Mouse (Mus musculus) kidney, postnatal 0 days (tissue): ENCODE results near the gene Stard13. TPM values are rescaled to one million over a fixed set of nuclear protein-coding genes. Genes with fewer than 3 reads are reported as not detected.
A peak's percentile ranks its signal among the peaks of the same experiment; 100 is the strongest.

ENCODE experiments used
- ATAC-seq: fragments of 200-750 bp; cut with Nextera tagmentation; replicated peaks from 2 replicates; pipeline ENCODE4 v1.8.0; 2017; ENCODE audit warnings: low read depth, moderate number of reproducible peaks, moderate TSS enrichment, moderate library complexity; ENCODE audit not compliant: low FRiP score
- DNase-seq: peaks from one replicate; pipeline ENCODE4 v3.0.0-alpha.2; 2016; ENCODE audit warnings: low spot score
- H3K27ac ChIP-seq: fragments of 300-500 bp; sonication (generic); 2 replicates; pipeline ENCODE4 v1.5.1; 2014; ENCODE audit warnings: mild to moderate bottlenecking
- H3K27me3 ChIP-seq: fragments of 300-500 bp; sonication (generic); 2 replicates; pipeline ENCODE4 v1.6.1; 2014; ENCODE audit warnings: low read length, mixed read lengths; ENCODE audit not compliant: insufficient read depth
- H3K36me3 ChIP-seq: fragments of 300-500 bp; sonication (generic); 2 replicates; pipeline ENCODE4 v1.6.1; 2014; ENCODE audit warnings: low read length, mixed read lengths; ENCODE audit not compliant: insufficient read depth
- H3K4me1 ChIP-seq: fragments of 300-500 bp; sonication (generic); replicated peaks from 2 replicates; pipeline ENCODE4 v1.6.1; 2014; ENCODE audit warnings: antibody characterized with exemption, low read length, mixed read lengths; ENCODE audit not compliant: insufficient read depth
- H3K4me2 ChIP-seq: fragments of 300-500 bp; sonication (generic); 2 replicates; pipeline ENCODE4 v1.6.1; 2014; ENCODE audit warnings: mild to moderate bottlenecking, low read length, moderate library complexity, mixed read lengths
- H3K4me3 ChIP-seq: fragments of 300-500 bp; sonication (generic); replicated peaks from 2 replicates; pipeline ENCODE4 v1.5.1; 2014; ENCODE audit warnings: low read depth, low read length
- H3K9ac ChIP-seq: fragments of 300-500 bp; sonication (generic); 2 replicates; pipeline ENCODE4 v1.6.1; 2014; ENCODE audit warnings: low read depth, low read length
- H3K9me3 ChIP-seq: fragments of 300-500 bp; sonication (generic); replicated peaks from 2 replicates; pipeline ENCODE4 v1.6.1; 2016; ENCODE audit warnings: low read length, inconsistent platforms, mixed read lengths
- CTCF ChIP-seq: IDR thresholded peaks from 2 replicates; pipeline ENCODE4 v1.5.1; 2016; ENCODE audit warnings: antibody characterized with exemption, low read depth, mild to moderate bottlenecking, moderate library complexity
- WGBS: fragments of 180-500 bp; shearing (Covaris S2); extraction: QIAGEN DNeasy Blood & Tissue Kit; methylation state at CpG from one replicate; pipeline ENCODE4 v1.1.7; 2014; 5-methylcytosine and 5-hydroxymethylcytosine counted together
- polyA plus RNA-seq: library from polyadenylated mRNA; unstranded; fragments of >200 nt; fragmentation: Nextera tagmentation; extraction: Ambion mirVana; gene quantifications from 2 replicates; pipeline ENCODE4 v1.2.1, GENCODE M21; 2015

The Stard13 gene
- polyA plus RNA-seq, 1 experiment from 2014 or later = 7.8 TPM

- no peak; the same call in 1 of the 2 replicates for TF ChIP-seq CTCF
- ATAC-seq (peak; percentile 69; the same call in 1 of the 2 replicates), DNase-seq (peak; percentile 90)
- Histone ChIP-seq H3K4me3 (no peak overlapping the region), H3K4me2 (peak overlapping the region; percentile 33; the same call in 1 of the 2 replicates), H3K27me3 (no peaks in the 10 kb centered on the region), H3K27ac (peak overlapping the region; percentile 65), H3K4me1 (0 out of 2 replicates have a peak, but pooled peaks cover 6% of the 10 kb centered on the region), H3K9ac (no peak overlapping the region), H3K36me3 (no peaks in the 10 kb centered on the region), H3K9me3 (no peaks in the 10 kb centered on the region)
- WGBS = 14% methylated on average over 11 of the region's 11 CpGs
Observed at GRCm38 (mm10) chr5:151247115-151247875, 13.7 kb upstream of the Stard13 start.

- DNase-seq (no peak), ATAC-seq (no peak)
- H3K4me3 ChIP-seq = no peak overlapping the region
- TF ChIP-seq CTCF = no peak
- H3K27me3 ChIP-seq = no peaks in the 10 kb centered on the region
- no peak overlapping the region for H3K27ac ChIP-seq
- 77% methylated on average over 2 of the region's 2 CpGs for WGBS
- H3K4me1 ChIP-seq = 0 out of 2 replicates have a peak, but pooled peaks cover 6% of the 10 kb centered on the region
- H3K4me2 ChIP-seq = no peak overlapping the region
- H3K9me3 ChIP-seq = no peaks in the 10 kb centered on the region
- no peak overlapping the region for H3K9ac ChIP-seq
- H3K36me3 ChIP-seq = no peaks in the 10 kb centered on the region
Observed at GRCm38 (mm10) chr5:151246287-151246686, 12.7 kb upstream of the Stard13 start.

GRCm38 (mm10) chr5:151245571-151245970, 11.9 kb upstream of the Stard13 start:
- H3K36me3 ChIP-seq = no peaks in the 10 kb centered on the region
- no peak overlapping the region for H3K27ac ChIP-seq
- ATAC-seq (no peak), DNase-seq (no peak)
- H3K9ac ChIP-seq = no peak overlapping the region
- H3K4me1 ChIP-seq = 0 out of 2 replicates have a peak, but pooled peaks cover 6% of the 10 kb centered on the region
- H3K9me3 ChIP-seq = no peaks in the 10 kb centered on the region
- H3K27me3 ChIP-seq = no peaks in the 10 kb centered on the region
- no peak overlapping the region for H3K4me3 ChIP-seq
- 79% methylated on average over 5 of the region's 5 CpGs for WGBS
- H3K4me2 ChIP-seq = no peak overlapping the region
- no peak for TF ChIP-seq CTCF

- H3K4me1 ChIP-seq = no peaks in the 10 kb centered on the region
- H3K4me3 ChIP-seq = no peak overlapping the region
- H3K9me3 ChIP-seq = no peaks in the 10 kb centered on the region
- WGBS = 78% methylated on average over 9 of the region's 9 CpGs
- H3K9ac ChIP-seq = no peak overlapping the region
- H3K27ac ChIP-seq = no peak overlapping the region
- no peak overlapping the region for H3K4me2 ChIP-seq
- no peak for ATAC-seq
- H3K36me3 ChIP-seq = no peaks in the 10 kb centered on the region
- no peak for TF ChIP-seq CTCF
- DNase-seq = no peak
- no peaks in the 10 kb centered on the region for H3K27me3 ChIP-seq
Observed at GRCm38 (mm10) chr5:151238730-151239129, 5.1 kb upstream of the Stard13 start.

- no peak for TF ChIP-seq CTCF
- no peaks in the 10 kb centered on the region for H3K9me3 ChIP-seq
- DNase-seq = no peak
- H3K36me3 ChIP-seq = no peaks in the 10 kb centered on the region
- H3K4me1 ChIP-seq = peaks cover 8% of the 10 kb centered on the region
- no peaks in the 10 kb centered on the region for H3K27me3 ChIP-seq
- 50% methylated on average over 5 of the region's 5 CpGs for WGBS
- H3K27ac ChIP-seq = no peak overlapping the region
- ATAC-seq = no peak
- H3K4me2 ChIP-seq = no peak overlapping the region
- no peak overlapping the region for H3K9ac ChIP-seq
- no peak overlapping the region for H3K4me3 ChIP-seq
Observed at GRCm38 (mm10) chr5:151236411-151236810, 2.8 kb upstream of the Stard13 start.

GRCm38 (mm10) chr5:151232576-151233299, 898 bp downstream of the Stard13 start:
- no peak overlapping the region for H3K27ac ChIP-seq
- DNase-seq (no peak), ATAC-seq (0 out of 2 replicates have a peak, but pooled peaks have one; percentile 3)
- WGBS = 28% methylated on average over 12 of the region's 13 CpGs
- H3K36me3 ChIP-seq = no peaks in the 10 kb centered on the region
- no peaks in the 10 kb centered on the region for H3K9me3 ChIP-seq
- no peak for TF ChIP-seq CTCF
- H3K27me3 ChIP-seq = no peaks in the 10 kb centered on the region
- peaks cover 8% of the 10 kb centered on the region for H3K4me1 ChIP-seq
- H3K9ac ChIP-seq = peak overlapping the region; percentile 71
- peak overlapping the region; percentile 57 for H3K4me3 ChIP-seq
- peak overlapping the region; percentile 97 for H3K4me2 ChIP-seq
